Mouse (Mus musculus): ENCODE results near the gene Tbc1d15.

DNA sequence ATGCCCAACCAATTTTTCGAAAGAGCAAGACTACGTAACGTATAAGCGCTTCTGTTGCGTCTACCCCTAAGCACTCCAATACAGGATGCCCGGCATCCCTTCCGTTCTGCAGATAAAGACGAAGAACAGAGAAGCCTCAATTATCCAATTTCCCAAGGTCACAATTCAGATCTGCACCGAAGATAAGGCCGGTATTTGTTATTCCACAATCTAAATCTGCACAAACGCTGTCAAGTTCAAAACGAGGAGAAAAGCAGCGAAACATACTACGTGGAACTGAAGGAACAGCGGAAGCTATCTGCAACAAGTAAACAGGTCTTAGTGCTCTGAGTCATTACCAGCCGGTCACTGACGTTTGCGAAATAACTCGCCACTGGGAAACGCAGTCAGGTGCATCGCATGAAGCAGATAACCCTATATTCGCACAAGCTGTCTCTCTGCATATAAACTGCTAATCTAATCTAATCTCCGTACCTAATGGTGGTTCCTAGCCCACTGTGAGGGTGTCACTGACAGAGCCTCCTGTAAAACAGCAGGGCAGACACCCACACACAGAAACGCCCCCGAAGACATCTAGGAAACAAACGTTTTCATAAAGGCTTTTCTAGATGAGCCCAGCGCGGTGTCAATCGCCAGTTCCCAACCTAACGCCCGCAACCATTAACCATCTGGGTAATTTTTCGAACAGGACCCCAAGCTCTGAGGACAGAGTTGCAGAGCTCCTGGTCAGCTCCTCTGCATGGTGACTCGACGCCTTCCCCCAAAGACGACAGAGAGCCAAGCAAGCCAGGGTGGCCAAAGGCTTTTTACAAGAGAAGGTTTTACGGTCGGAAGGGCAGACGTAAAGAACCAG lies 806 bp downstream of the Tbc1d15 start:
- no peak for TF ChIP-seq CTCF (IDR thresholded peaks at IDR 0.05; ENCODE audit: extremely low read depth, insufficient read length, insufficient replicate concordance, low read depth, low read length)
- TF ChIP-seq POLR2A (IDR thresholded peaks at IDR 0.05; ENCODE audit: low read depth, low read length), result no peak
